Mouse (Mus musculus) hindbrain, embryonic 13.5 days (tissue): ENCODE measurements around the gene Muc3. TPM values are rescaled to one million over a fixed set of nuclear protein-coding genes. Genes with fewer than 3 reads are reported as not detected.

Experiments used
- ATAC-seq: fragments of 200-750 bp; cut with Nextera tagmentation; 2 replicates; pipeline ENCODE4 v1.8.0; 2017; ENCODE audit warnings: moderate TSS enrichment; ENCODE audit not compliant: low FRiP score
- H3K27ac ChIP-seq: fragments of 300-500 bp; sonication (generic); 2 replicates; pipeline ENCODE4 v1.5.1; 2015; ENCODE audit warnings: inconsistent platforms, mild to moderate bottlenecking, moderate library complexity
- H3K27me3 ChIP-seq: fragments of 300-500 bp; sonication (generic); 2 replicates; pipeline ENCODE4 v1.6.1; 2015; ENCODE audit warnings: mild to moderate bottlenecking, inconsistent platforms
- H3K36me3 ChIP-seq: fragments of 300-500 bp; sonication (generic); 2 replicates; pipeline ENCODE4 v1.6.1; 2015; ENCODE audit warnings: mild to moderate bottlenecking, inconsistent platforms
- H3K4me1 ChIP-seq: fragments of 300-500 bp; sonication (generic); replicated peaks from 2 replicates; pipeline ENCODE4 v1.6.1; 2015; ENCODE audit warnings: inconsistent platforms
- H3K4me2 ChIP-seq: fragments of 300-500 bp; sonication (generic); 2 replicates; pipeline ENCODE4 v1.6.1; 2015; ENCODE audit warnings: inconsistent platforms, mild to moderate bottlenecking, moderate library complexity
- H3K4me3 ChIP-seq: fragments of 300-500 bp; sonication (generic); 2 replicates; pipeline ENCODE4 v1.5.1; 2015; ENCODE audit warnings: mild to moderate bottlenecking, inconsistent platforms
- H3K9ac ChIP-seq: fragments of 300-500 bp; sonication (generic); 2 replicates; pipeline ENCODE4 v1.6.1; 2015; ENCODE audit warnings: mild to moderate bottlenecking, inconsistent platforms
- H3K9me3 ChIP-seq: fragments of 300-500 bp; sonication (generic); 2 replicates; pipeline ENCODE4 v1.6.1; 2016; ENCODE audit warnings: inconsistent platforms
- whole genome bisulfite sequencing: fragments of 180-500 bp; shearing (Covaris S2); methylation state at CpG from one replicate; pipeline ENCODE4 v1.1.7; 2015; 5-methylcytosine and 5-hydroxymethylcytosine counted together
- polyA plus RNA-seq: library from polyadenylated mRNA; unstranded; fragments of >200 nt; fragmentation: Nextera tagmentation; extraction: Ambion mirVana; gene quantifications from 2 replicates; pipeline ENCODE4 v1.2.1, GENCODE M21; 2015

Gene Muc3
- polyA plus RNA-seq, 1 experiment from 2014 or later, result not detected

DNA sequence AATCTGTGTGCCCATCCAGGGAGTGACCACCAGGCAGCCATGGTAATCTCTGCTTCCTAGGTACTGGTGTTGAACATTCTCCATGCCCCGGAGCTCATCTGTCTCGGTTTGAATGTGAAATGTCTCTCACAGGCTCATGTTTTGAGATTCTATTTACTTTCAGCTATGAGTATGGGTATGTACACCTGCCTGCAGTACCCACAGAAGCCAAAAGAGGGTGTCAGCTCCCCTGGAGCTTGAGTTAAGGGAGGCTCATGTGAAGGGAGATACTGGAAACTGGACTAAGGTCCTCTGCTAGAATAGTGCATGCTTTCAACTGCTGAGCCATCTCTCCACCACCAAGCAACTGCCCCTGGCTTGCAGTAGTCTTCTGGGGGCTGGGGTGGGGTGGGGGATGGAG is 45.2 kb downstream of the Muc3 start:
- 88% methylated on average over 2 of the region's 2 CpGs for WGBS

DNA sequence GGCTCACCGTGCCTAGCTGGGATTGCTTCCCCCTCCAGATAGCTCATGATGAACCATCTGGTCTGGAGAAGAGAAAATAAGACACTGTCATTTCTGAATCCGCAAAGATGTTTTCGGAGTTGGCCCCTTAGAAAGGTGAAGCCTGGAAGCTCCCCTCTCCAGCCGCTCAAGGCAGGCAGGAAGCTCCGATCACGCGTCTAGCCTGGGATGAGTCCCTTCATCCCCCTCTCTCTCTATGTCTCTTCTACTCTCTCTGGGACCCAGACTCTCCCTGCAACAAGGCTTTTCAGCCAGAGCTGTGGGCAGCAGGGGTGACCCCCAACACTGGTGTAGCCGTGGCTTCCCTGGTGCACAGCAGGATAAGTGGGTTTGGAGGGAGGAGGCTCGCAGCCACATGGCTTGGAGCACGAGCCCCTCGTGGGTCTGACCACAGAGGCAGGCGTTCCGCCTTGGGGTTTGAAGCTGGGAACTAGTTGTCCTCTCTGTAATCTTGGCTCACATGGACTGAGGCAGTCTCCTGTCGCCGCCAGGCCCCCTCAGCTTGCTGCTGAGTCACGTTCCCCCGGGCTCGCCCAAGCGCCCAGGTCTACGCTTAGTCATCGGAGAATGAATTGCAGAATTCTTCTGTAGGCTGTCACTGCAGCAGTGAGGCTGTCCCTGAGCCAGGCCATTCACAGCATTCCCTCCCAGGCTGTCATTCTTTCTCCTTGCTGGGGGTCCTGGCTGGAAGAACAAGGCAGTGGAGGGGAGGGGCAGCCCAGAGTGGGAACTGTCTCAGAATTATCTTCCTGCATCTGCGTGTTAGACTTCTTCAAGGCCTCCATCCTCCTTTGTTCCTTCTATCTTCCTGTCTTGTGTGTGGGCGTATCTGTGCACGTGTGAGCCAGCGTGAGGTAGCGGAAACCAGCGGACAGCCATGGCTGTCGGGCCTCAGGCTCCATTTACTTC is 46.3 kb downstream of the Muc3 start:
- Histone ChIP-seq H3K4me3 (no peak overlapping the region), H3K36me3 (no peaks in the 10 kb centered on the region), H3K4me1 (peaks cover 10% of the 10 kb centered on the region), H3K9ac (no peak overlapping the region; the same call in 1 of the 2 replicates), H3K4me2 (0 out of 2 replicates have a peak overlapping the region, but pooled peaks have one; percentile 8), H3K27ac (no peak overlapping the region), H3K9me3 (no peaks in the 10 kb centered on the region), H3K27me3 (no peaks in the 10 kb centered on the region)
- ATAC-seq, result 0 out of 2 replicates have a peak, but pooled peaks have one; percentile 28
- 70% methylated on average over 28 of the region's 28 CpGs for WGBS

More for the DNA sequence above, 45.2 kb downstream of the Muc3 start:
- H3K9ac ChIP-seq, result no peak overlapping the region
- no peak for ATAC-seq
- H3K36me3 ChIP-seq, result no peaks in the 10 kb centered on the region
- H3K27me3 ChIP-seq, result no peaks in the 10 kb centered on the region
- peaks cover 10% of the 10 kb centered on the region for H3K4me1 ChIP-seq
- no peak overlapping the region for H3K4me2 ChIP-seq
- H3K27ac ChIP-seq, result no peak overlapping the region
- no peaks in the 10 kb centered on the region for H3K9me3 ChIP-seq
- H3K4me3 ChIP-seq, result no peak overlapping the region

DNA sequence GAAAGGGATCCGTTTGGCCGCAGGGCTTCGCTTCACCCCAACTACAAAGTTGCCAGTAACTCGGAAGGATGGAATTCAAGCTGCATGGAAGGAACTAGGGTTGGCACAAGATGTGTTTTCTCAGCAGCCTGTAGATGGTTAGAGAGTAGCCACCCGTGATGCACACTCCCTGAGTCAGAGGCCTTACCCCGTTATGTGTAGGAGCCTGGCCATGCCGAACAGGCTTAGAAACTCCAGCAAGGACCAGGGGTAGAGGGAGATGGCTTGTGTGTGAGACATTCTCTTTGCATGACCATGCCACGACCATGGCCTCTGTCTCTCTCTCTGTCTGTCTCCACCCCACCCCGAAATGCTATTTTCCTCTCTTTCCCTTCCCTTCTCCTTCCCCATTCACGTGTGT is 47.0 kb downstream of the Muc3 start:
- Histone ChIP-seq H3K4me1 (peaks cover 10% of the 10 kb centered on the region), H3K27me3 (no peaks in the 10 kb centered on the region), H3K4me3 (no peak overlapping the region), H3K27ac (no peak overlapping the region), H3K9me3 (no peaks in the 10 kb centered on the region), H3K4me2 (no peak overlapping the region), H3K36me3 (no peaks in the 10 kb centered on the region), H3K9ac (no peak overlapping the region)
- no peak for ATAC-seq
- 80% methylated on average over 10 of the region's 10 CpGs for WGBS

DNA sequence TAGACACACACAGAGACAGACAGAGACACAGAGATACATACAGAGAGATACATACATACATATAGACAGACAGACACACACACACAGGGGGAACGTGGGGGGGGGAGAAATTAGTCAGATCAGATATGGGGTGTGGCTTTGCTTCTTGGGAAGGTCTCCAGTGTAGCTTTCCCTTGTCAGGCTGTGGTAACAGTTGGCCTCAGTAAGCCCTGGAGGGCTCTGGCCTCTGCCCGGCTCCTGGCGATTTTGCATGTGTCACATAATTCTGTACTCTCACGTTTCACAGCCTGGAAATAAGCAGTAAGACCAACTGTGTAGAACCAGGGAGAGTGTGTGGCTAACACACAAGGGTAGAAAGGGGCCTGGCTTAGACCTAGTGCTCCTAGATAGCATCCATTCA is 48.5 kb downstream of the Muc3 start:
- Histone ChIP-seq H3K27ac (no peak overlapping the region), H3K4me1 (peaks cover 10% of the 10 kb centered on the region), H3K9ac (no peak overlapping the region), H3K4me2 (no peak overlapping the region), H3K4me3 (no peak overlapping the region), H3K27me3 (no peaks in the 10 kb centered on the region), H3K36me3 (no peaks in the 10 kb centered on the region), H3K9me3 (no peaks in the 10 kb centered on the region; the same call in 1 of the 2 replicates)
- ATAC-seq, result no peak
- 72% methylated on average over 4 of the region's 4 CpGs for WGBS

DNA sequence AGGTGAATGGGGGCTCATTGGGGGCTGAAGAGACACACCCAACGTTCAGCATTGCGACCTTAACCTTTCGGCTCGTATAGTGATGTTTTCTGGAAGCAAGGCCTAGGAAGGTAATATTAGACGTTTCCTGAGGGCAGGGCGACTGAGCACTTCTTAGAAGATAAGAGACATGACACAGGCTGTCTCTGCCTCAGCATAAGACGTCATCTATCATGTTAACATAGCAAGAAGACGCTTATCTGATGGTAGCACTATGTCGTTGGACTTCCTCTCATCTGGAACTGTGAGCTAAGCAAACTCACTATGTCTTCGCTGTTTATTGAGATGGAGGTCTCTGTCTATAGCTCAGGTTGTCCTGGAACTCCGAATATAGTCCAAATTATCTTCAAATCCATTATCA is 50.7 kb downstream of the Muc3 start:
- no peak for ATAC-seq
- no peaks in the 10 kb centered on the region; the same call in 1 of the 2 replicates for H3K9me3 ChIP-seq
- no peak overlapping the region for H3K4me2 ChIP-seq
- 82% methylated on average over 11 of the region's 11 CpGs for WGBS
- H3K4me1 ChIP-seq, result peaks cover 10% of the 10 kb centered on the region
- no peak overlapping the region for H3K27ac ChIP-seq
- H3K9ac ChIP-seq, result no peak overlapping the region
- no peaks in the 10 kb centered on the region for H3K27me3 ChIP-seq
- no peaks in the 10 kb centered on the region for H3K36me3 ChIP-seq
- H3K4me3 ChIP-seq, result no peak overlapping the region

DNA sequence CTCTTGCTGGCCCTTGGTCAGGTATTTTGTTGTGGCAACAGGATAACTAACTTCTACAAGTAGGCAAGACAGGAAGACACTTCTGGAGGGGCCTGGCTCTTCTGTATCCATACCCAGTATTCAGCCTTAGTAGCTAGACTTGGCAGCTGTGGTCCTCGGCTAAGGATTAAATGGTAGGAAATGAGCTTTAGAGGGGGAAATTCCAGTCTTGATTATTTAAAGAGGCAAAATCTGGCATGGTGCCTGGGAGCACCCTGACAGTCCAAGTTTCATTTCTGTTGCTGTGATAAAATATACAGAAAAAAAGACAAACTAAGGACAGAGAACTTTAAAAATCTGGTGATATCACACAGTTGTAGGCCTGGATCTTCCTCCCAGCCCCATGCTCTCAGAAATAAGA is 53.1 kb downstream of the Muc3 start:
- WGBS, result 76% methylated on average over 1 of the region's 1 CpGs
- no peaks in the 10 kb centered on the region; the same call in 1 of the 2 replicates for H3K9me3 ChIP-seq
- H3K4me3 ChIP-seq, result no peak overlapping the region
- H3K27me3 ChIP-seq, result no peaks in the 10 kb centered on the region
- H3K36me3 ChIP-seq, result no peaks in the 10 kb centered on the region
- no peak overlapping the region for H3K27ac ChIP-seq
- H3K4me2 ChIP-seq, result no peak overlapping the region
- ATAC-seq, result no peak
- H3K4me1 ChIP-seq, result no peaks in the 10 kb centered on the region
- no peak overlapping the region for H3K9ac ChIP-seq

DNA sequence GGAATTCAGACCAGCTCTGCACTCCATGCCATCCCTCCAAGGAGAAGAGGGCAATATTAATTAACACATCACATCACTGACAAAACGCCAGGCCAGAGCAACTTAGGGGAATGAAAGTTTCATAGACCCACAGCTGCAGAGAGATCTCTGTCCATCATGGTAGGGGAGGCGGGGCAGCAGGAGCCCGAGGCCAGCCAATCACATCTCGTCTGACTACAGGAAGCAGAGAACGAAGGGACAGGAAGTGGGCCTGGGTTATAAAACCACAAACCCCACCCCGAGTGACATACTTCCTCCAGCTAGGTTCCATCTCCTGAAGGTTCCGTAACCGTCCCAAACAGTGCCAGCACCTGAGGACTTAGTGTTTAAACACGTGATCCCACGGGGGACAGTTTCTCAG is 54.0 kb downstream of the Muc3 start:
- H3K4me2 ChIP-seq, result no peak overlapping the region
- H3K36me3 ChIP-seq, result no peaks in the 10 kb centered on the region
- H3K27ac ChIP-seq, result no peak overlapping the region
- H3K9ac ChIP-seq, result no peak overlapping the region
- no peaks in the 10 kb centered on the region for H3K27me3 ChIP-seq
- H3K4me1 ChIP-seq, result no peaks in the 10 kb centered on the region
- H3K4me3 ChIP-seq, result no peak overlapping the region
- 88% methylated on average over 10 of the region's 10 CpGs for WGBS
- no peak for ATAC-seq
- no peaks in the 10 kb centered on the region; the same call in 1 of the 2 replicates for H3K9me3 ChIP-seq

DNA sequence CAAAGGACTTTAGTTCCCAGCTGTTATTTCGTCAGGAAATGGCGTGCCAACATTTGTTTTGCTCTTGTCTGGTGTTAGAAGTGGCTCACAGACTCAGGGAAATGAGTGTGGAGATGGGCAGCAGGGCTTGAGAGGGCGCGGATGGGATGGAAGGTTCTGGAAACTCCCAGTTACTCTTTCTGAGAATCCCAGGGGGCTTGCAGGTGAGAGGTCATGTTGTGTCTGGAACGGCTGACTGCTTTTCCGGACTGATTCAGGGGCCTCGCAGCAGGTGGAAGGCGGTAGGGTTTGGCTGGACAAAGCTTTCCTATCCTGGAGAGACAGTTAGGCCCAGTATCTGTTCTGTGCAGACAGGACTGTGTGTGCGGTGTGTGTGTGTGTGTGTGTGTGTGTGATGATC is 55.4 kb downstream of the Muc3 start:
- H3K4me2 ChIP-seq, result no peak overlapping the region
- no peaks in the 10 kb centered on the region for H3K27me3 ChIP-seq
- 82% methylated on average over 9 of the region's 9 CpGs for WGBS
- H3K9ac ChIP-seq, result no peak overlapping the region
- H3K9me3 ChIP-seq, result no peaks in the 10 kb centered on the region; the same call in 1 of the 2 replicates
- no peak overlapping the region for H3K27ac ChIP-seq
- no peaks in the 10 kb centered on the region for H3K4me1 ChIP-seq
- no peak overlapping the region for H3K4me3 ChIP-seq
- ATAC-seq, result no peak
- no peaks in the 10 kb centered on the region for H3K36me3 ChIP-seq

DNA sequence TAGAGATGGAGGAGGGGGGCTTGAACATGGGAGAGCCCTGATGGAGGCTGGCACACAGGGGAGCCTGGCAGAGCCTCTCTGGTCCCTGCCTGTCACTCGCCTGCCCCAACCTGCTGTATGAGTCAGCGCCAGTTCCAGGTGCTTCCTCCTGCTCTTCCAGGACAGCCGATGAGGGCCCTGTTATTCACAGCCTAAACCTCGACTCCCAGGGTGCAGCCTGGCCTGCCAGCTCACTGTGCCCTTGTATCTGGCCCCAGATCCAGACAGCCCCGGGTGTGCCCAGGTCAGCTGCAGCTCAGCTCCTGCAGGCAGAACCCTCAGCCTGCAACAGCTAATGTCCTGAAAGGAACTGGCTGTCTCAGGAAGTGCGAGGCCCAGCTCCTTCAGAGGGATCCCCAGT is 57.6 kb downstream of the Muc3 start:
- Histone ChIP-seq H3K4me3 (no peak overlapping the region), H3K27me3 (no peaks in the 10 kb centered on the region), H3K36me3 (no peaks in the 10 kb centered on the region), H3K4me2 (no peak overlapping the region), H3K27ac (no peak overlapping the region), H3K9me3 (no peaks in the 10 kb centered on the region; the same call in 1 of the 2 replicates), H3K9ac (no peak overlapping the region), H3K4me1 (no peaks in the 10 kb centered on the region)
- ATAC-seq, result no peak
- WGBS, result 76% methylated on average over 6 of the region's 6 CpGs

DNA sequence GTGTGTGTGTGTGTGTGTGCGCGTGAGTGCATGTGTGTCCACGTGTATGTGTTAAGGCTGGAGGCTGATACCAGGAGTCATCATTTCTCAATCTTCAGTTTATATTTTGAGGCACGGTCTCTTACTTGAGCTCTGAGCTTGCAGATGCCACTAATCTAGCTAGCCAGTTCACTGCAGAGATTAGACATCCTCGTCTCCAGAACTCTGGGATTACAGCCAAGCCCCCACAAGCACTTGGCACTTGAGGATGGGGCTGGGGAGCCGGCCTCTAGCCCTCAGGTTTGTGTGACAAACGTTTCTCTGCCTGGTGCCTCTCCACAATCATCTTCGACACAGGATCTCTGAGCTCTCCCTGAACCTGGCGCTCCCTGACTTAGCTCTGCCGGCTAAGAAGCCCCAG is 58.3 kb downstream of the Muc3 start:
- no peaks in the 10 kb centered on the region for H3K9me3 ChIP-seq
- H3K27me3 ChIP-seq, result no peaks in the 10 kb centered on the region
- no peak overlapping the region for H3K27ac ChIP-seq
- H3K4me2 ChIP-seq, result no peak overlapping the region
- 77% methylated on average over 10 of the region's 10 CpGs for WGBS
- H3K4me3 ChIP-seq, result no peak overlapping the region
- no peak for ATAC-seq
- H3K9ac ChIP-seq, result no peak overlapping the region
- no peaks in the 10 kb centered on the region for H3K36me3 ChIP-seq
- H3K4me1 ChIP-seq, result no peaks in the 10 kb centered on the region

DNA sequence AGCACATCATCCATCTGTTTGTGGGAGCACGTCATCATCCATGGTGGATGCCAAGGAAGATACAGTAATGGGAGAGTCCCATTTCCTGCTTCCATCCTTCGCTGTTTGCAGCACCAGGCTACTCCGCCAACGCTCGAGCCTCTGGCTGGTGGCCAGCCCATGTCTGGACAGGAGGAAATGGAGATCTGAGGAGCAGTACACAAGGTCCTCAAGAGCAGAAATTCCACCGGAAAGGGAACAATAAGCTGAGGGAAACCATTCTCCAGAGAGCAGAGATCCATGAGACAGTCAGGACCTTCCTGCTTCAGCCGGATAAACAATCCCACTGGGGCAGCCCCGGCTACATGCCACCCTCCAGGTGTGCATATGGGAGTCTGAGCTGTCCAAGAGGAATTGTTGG is 61.7 kb downstream of the Muc3 start:
- no peak for ATAC-seq
- Histone ChIP-seq H3K4me3 (no peak overlapping the region), H3K27ac (no peak overlapping the region), H3K9me3 (no peaks in the 10 kb centered on the region), H3K27me3 (no peaks in the 10 kb centered on the region), H3K36me3 (no peaks in the 10 kb centered on the region), H3K4me2 (no peak overlapping the region), H3K9ac (no peak overlapping the region), H3K4me1 (no peaks in the 10 kb centered on the region)
- 92% methylated on average over 8 of the region's 8 CpGs for WGBS

DNA sequence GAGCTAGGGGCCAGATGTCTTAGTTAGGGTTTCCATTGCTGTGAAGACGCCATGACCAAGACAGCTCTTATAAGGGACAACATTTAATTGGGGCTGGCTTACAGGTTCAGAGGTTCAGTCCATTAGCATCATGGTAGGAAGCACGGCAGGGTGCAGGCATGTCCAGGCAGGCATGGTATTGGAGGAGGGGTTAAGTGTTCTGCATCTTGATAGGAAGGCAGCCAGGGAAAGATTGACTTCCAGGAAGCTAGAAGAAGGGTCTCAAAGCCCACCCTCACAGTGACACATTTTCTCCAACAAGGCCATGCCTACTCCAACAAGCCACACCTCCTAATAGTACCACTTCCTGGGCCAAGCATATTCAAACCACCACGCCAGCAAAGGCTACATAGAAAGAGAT is 63.4 kb downstream of the Muc3 start:
- Histone ChIP-seq H3K4me1 (no peaks in the 10 kb centered on the region), H3K36me3 (no peaks in the 10 kb centered on the region), H3K27me3 (no peaks in the 10 kb centered on the region), H3K27ac (no peak overlapping the region), H3K9me3 (no peaks in the 10 kb centered on the region), H3K9ac (no peak overlapping the region), H3K4me3 (no peak overlapping the region), H3K4me2 (no peak overlapping the region)
- 89% methylated on average over 3 of the region's 3 CpGs for WGBS
- no peak for ATAC-seq

DNA sequence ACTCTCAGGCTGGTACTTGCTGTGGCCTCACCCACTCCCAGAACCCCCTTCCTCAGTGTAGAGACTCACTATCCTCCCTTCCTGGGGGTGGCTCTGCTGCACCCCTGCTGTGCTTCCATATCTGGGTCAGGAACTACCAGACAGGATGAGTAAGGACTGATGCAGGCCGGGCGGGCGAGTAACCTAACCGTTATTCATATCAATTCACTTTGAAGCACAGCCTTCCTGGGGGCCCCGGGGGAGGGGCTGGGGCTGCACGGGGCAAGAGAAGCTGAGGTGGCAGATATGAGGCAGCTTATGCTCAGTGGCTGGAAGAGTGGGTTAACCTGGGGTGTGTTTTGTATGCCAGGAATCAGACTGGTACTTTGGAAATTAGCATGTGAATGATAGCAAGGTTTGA is 64.1 kb downstream of the Muc3 start:
- Histone ChIP-seq H3K4me2 (no peak overlapping the region), H3K4me3 (no peak overlapping the region), H3K36me3 (no peaks in the 10 kb centered on the region), H3K9me3 (no peaks in the 10 kb centered on the region), H3K27me3 (no peaks in the 10 kb centered on the region), H3K27ac (no peak overlapping the region), H3K4me1 (no peaks in the 10 kb centered on the region), H3K9ac (no peak overlapping the region)
- WGBS, result 90% methylated on average over 6 of the region's 6 CpGs
- ATAC-seq, result no peak
